Mouse (Mus musculus) limb, embryonic 15.5 days (tissue): ENCODE measurements around the gene Cd3eap. TPM values are rescaled to one million over a fixed set of nuclear protein-coding genes. Genes with fewer than 3 reads are reported as not detected.

Experiments
- ATAC-seq: fragments of 200-750 bp; cut with Nextera tagmentation; 2 replicates; pipeline ENCODE4 v1.8.0; 2017; ENCODE audit warnings: low read depth, moderate TSS enrichment; ENCODE audit not compliant: insufficient number of reproducible peaks, low FRiP score, low TSS enrichment
- H3K27ac ChIP-seq: fragments of 300-500 bp; sonication (generic); 2 replicates; pipeline ENCODE4 v1.5.1; 2015; ENCODE audit warnings: moderate library complexity, mild to moderate bottlenecking, inconsistent platforms
- H3K27me3 ChIP-seq: fragments of 300-500 bp; sonication (generic); 2 replicates; pipeline ENCODE4 v1.6.1; 2015; ENCODE audit warnings: inconsistent platforms
- H3K36me3 ChIP-seq: fragments of 300-500 bp; sonication (generic); 2 replicates; pipeline ENCODE4 v1.6.1; 2015; ENCODE audit warnings: inconsistent platforms
- H3K4me1 ChIP-seq: fragments of 300-500 bp; sonication (generic); 2 replicates; pipeline ENCODE4 v1.6.1; 2015; ENCODE audit warnings: inconsistent platforms
- H3K4me2 ChIP-seq: fragments of 300-500 bp; sonication (generic); 2 replicates; pipeline ENCODE4 v1.6.1; 2015; ENCODE audit warnings: mild to moderate bottlenecking, inconsistent platforms
- H3K4me3 ChIP-seq: fragments of 300-500 bp; sonication (generic); 2 replicates; pipeline ENCODE4 v1.5.1; 2015; ENCODE audit warnings: mild to moderate bottlenecking, inconsistent platforms
- H3K9ac ChIP-seq: fragments of 300-500 bp; sonication (generic); 2 replicates; pipeline ENCODE4 v1.6.1; 2015; ENCODE audit warnings: inconsistent platforms
- H3K9me3 ChIP-seq: fragments of 300-500 bp; sonication (generic); 2 replicates; pipeline ENCODE4 v1.6.1; 2016; ENCODE audit warnings: inconsistent platforms
- WGBS: fragments of 180-500 bp; shearing (Covaris S2); methylation state at CpG from one replicate; pipeline ENCODE4 v1.1.7; 2015; 5-methylcytosine and 5-hydroxymethylcytosine counted together
- polyA plus RNA-seq: library from polyadenylated mRNA; unstranded; fragments of >200 nt; fragmentation: Nextera tagmentation; extraction: Ambion mirVana; gene quantifications from 2 replicates; pipeline ENCODE4 v1.2.1, GENCODE M21; 2015

Gene Cd3eap
- polyA plus RNA-seq, 1 experiment from 2014 or later: 34.2 TPM

DNA sequence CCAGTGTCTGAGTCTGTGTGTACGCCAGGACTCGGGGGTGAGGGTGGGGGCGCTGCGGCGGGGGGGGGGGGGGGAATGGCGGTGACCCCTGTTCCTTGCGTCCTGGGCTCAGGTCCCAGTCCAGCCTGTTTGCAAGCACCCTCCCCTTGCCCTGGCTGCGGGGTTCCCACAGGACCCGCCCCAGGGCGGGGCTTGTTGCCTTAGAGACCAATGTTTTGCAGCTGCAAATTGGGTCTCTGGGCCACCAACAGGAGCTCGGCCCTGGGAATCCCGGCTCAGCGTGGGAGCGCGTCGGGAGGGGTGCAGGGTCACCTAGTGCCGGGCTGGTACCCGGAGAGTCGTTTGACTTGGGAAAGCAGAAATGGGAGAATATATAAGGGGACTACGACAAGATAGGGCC, 32.9 kb downstream of the Cd3eap start:
- H3K27me3 ChIP-seq: peaks cover 4% of the 10 kb centered on the region; the same call in 1 of the 2 replicates
- under 1% methylated on average over 19 of the region's 20 CpGs for WGBS

DNA sequence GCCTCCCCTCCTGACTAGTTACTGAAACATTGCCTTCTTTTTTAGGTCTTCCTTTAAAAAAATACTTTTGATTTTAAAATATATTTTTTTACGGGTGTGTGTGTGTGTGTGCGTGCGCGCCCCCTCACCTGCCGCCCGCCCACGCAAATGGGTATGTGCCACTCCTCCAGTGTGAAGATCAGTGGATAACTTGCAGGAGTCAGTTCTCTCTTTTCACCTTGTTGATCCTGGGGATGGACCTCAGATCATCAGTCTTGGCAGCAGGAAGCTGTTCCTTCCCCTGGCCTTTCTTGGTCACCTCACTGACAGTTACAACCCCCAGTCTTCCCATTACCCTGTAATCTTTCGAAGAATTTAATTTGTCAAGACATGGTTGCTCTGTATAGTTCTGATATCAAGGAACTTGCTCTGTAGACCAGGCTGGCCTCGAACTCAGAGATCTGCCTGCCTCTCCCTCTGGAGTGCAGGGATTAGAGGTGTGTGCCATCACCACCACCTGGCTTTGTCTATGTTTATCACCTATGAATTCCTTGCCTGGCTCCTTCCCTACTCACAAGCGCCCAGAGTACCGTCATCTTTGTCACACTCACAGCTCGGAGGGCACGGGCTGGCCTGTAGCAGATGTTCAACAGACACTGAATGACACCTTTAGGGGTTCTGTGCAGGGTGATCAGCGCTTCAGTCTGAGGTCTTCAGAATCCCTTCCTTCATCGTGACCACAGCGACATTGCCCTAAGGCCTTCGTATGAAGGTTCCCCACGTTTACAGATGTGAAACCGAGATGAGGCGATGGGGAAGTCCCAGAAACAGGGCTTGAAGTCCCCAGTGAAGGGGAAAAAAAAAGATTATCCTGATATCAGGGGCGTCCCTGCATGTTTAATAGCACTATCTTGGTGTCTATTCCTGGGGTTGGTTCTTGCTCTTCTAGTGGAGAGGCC, 33.8 kb downstream of the Cd3eap start:
- 68% methylated on average over 21 of the region's 21 CpGs for WGBS
- H3K4me2 ChIP-seq: no peak overlapping the region; the same call in 1 of the 2 replicates
- no peaks in the 10 kb centered on the region for H3K9me3 ChIP-seq
- H3K27ac ChIP-seq: no peak overlapping the region
- no peak overlapping the region for H3K4me3 ChIP-seq
- no peak for ATAC-seq
- no peaks in the 10 kb centered on the region for H3K36me3 ChIP-seq
- H3K4me1 ChIP-seq: peaks cover 23% of the 10 kb centered on the region
- H3K9ac ChIP-seq: no peak overlapping the region
- peaks cover 4% of the 10 kb centered on the region; the same call in 1 of the 2 replicates for H3K27me3 ChIP-seq

More for the DNA sequence above, 32.9 kb downstream of the Cd3eap start:
- ATAC-seq: peak; percentile 30; the same call in 1 of the 2 replicates
- Histone ChIP-seq H3K27ac (peak overlapping the region; percentile 82), H3K36me3 (no peaks in the 10 kb centered on the region), H3K4me3 (peak overlapping the region; percentile 42), H3K4me1 (peaks cover 23% of the 10 kb centered on the region), H3K9me3 (no peaks in the 10 kb centered on the region), H3K9ac (no peak overlapping the region), H3K4me2 (peak overlapping the region; percentile 64)

DNA sequence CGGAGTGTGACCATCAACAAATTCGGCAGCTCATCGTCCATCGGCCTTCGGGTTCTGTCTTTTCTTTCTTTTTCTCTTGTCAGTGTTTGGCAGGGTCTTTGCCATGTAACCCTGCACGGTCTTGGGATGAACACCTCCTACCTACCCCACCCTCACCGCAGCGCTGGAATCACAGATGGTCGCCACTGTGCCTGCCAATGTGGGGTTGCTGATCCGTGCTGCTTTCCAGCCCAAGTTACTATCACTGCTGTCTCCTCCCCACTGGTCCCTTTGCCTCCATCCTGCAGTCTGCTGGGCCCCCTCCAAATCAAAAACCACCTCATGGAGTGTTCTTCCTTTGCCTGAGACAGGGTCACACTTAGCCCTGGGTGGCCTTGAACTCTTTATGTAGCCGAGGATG, 35.1 kb downstream of the Cd3eap start:
- Histone ChIP-seq H3K9ac (no peak overlapping the region), H3K4me2 (no peak overlapping the region), H3K4me3 (no peak overlapping the region), H3K36me3 (no peaks in the 10 kb centered on the region), H3K4me1 (peaks cover 33% of the 10 kb centered on the region), H3K27ac (no peak overlapping the region), H3K27me3 (peaks cover 4% of the 10 kb centered on the region; the same call in 1 of the 2 replicates), H3K9me3 (no peaks in the 10 kb centered on the region)
- ATAC-seq: no peak
- WGBS: 81% methylated on average over 11 of the region's 11 CpGs

DNA sequence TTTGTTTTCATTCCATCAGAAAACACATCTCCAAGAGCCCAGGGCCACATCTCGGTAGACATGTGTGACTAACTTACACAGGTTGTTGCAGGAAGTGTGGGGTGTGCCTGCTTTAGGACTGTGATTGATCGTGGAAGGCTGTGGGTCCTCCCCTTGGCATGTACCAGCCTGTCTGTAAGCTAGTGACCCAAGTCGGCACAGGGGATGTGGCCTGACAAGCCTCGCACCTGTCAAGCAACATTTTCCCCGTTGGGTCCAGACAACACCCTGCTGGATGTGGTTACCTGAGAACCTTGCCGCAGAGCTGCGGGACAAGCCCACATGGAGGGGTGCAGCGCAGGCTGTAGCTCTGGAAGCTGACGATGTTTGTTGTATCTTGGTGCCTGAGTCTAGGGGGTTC, 36.8 kb downstream of the Cd3eap start:
- H3K4me3 ChIP-seq: no peak overlapping the region
- peak overlapping the region; percentile 48; the same call in 1 of the 2 replicates for H3K27ac ChIP-seq
- H3K4me2 ChIP-seq: no peak overlapping the region
- 38% methylated on average over 9 of the region's 9 CpGs for WGBS
- peaks cover 27% of the 10 kb centered on the region for H3K4me1 ChIP-seq
- no peak for ATAC-seq
- H3K36me3 ChIP-seq: no peaks in the 10 kb centered on the region
- no peak overlapping the region for H3K9ac ChIP-seq
- H3K9me3 ChIP-seq: no peaks in the 10 kb centered on the region
- H3K27me3 ChIP-seq: peaks cover 11% of the 10 kb centered on the region; the same call in 1 of the 2 replicates

DNA sequence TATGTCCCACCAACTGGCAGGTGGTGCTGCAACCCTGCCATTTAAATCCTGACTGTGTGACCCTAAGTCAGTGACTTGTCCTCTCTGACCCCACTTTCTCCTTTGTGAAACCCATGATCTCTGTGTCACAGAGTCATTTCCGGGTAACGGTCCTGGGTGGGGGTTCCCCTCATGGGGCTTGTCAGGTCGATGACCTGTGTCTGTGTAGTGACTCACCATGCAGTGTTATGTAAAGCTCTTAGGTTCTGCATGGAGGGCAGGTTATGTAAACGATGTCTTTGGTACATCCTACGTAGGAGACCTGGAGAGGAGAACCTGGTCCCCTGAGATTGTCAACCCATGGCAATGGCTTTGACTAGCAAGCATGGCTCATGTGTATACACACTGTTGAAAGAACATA, 37.8 kb downstream of the Cd3eap start:
- peaks cover 16% of the 10 kb centered on the region for H3K4me1 ChIP-seq
- H3K9me3 ChIP-seq: no peaks in the 10 kb centered on the region
- no peak overlapping the region for H3K9ac ChIP-seq
- H3K36me3 ChIP-seq: no peaks in the 10 kb centered on the region
- no peak for ATAC-seq
- H3K27me3 ChIP-seq: peaks cover 13% of the 10 kb centered on the region; the same call in 1 of the 2 replicates
- H3K27ac ChIP-seq: no peak overlapping the region
- H3K4me3 ChIP-seq: no peak overlapping the region
- H3K4me2 ChIP-seq: no peak overlapping the region
- 60% methylated on average over 5 of the region's 5 CpGs for WGBS

DNA sequence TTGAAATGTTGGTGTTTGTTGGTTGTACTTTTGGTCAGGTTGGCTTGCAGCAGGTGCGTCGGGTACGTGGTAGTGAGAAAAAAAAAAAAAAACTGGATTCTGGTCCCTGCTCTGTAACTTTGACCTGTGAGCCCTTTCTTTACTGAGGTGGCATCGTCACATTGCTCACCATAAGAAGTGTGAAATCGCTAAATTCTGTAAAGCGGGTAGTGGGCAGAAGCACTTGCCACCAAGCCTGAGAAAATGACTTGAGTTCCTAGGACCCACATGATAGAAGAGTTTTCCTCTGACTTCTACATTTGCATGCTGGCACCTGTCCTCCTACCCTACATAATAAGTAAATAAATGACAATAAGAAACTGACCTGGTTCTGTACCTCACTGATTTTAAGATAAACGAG, 38.6 kb downstream of the Cd3eap start:
- peak overlapping the region; percentile 87; the same call in 1 of the 2 replicates for H3K4me2 ChIP-seq
- H3K36me3 ChIP-seq: no peaks in the 10 kb centered on the region
- H3K27me3 ChIP-seq: peaks cover 17% of the 10 kb centered on the region; the same call in 1 of the 2 replicates
- 45% methylated on average over 7 of the region's 7 CpGs for WGBS
- H3K27ac ChIP-seq: no peak overlapping the region
- no peak for ATAC-seq
- H3K9ac ChIP-seq: no peak overlapping the region
- peaks cover 10% of the 10 kb centered on the region for H3K4me1 ChIP-seq
- no peaks in the 10 kb centered on the region for H3K9me3 ChIP-seq
- no peak overlapping the region for H3K4me3 ChIP-seq

DNA sequence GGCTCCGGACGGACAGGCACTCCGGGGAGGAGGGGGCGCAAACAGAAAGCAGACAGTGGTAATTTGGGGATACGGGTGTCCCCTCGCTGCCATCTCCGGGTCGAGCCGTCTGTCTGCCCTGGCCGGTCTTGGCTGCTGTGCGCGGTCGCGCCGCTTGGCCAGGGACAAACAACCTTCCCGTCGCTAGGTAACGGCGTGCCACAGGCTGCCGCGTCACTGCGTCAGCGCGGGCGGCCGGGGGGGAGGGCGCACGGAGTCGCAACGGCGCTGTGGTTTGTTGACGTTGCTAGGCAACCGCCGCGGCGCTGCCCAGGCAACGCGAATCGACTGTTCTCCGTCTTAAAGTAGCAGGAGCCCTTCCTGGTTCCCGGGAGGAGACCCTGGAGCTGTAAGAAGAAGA, 39.4 kb downstream of the Cd3eap start:
- peak overlapping the region; percentile 28 for H3K9ac ChIP-seq
- H3K4me1 ChIP-seq: peaks cover 10% of the 10 kb centered on the region
- peak overlapping the region; percentile 87 for H3K4me2 ChIP-seq
- WGBS: under 1% methylated on average over 41 of the region's 41 CpGs
- peak overlapping the region; percentile 61 for H3K27ac ChIP-seq
- peaks cover 22% of the 10 kb centered on the region; the same call in 1 of the 2 replicates for H3K27me3 ChIP-seq
- H3K36me3 ChIP-seq: no peaks in the 10 kb centered on the region
- ATAC-seq: peak; percentile 89
- H3K4me3 ChIP-seq: peak overlapping the region; percentile 53
- no peaks in the 10 kb centered on the region for H3K9me3 ChIP-seq

DNA sequence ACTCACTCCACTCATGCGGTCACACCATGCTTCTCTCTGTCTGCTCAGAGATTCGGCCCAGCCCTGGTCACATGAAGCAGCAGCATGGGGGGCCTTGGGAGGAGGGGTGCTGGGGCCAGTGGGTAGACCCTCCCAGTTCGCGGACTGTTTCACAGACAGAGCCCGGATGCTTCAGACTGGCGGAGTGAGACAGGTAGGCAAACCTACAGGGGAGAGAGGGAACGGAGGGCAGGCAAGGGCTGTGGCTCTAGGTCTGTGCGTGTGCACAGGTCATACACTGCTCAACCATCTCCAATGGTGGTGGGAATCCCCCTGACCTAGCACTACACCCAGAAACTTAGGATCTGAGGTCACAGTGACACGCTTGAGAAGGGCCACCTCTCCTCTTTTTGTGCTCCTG, 39.8 kb downstream of the Cd3eap start:
- peak overlapping the region; percentile 61 for H3K27ac ChIP-seq
- H3K4me1 ChIP-seq: peaks cover 10% of the 10 kb centered on the region
- ATAC-seq: 0 out of 2 replicates have a peak, but pooled peaks have one; percentile 20
- H3K27me3 ChIP-seq: peaks cover 24% of the 10 kb centered on the region; the same call in 1 of the 2 replicates
- H3K9ac ChIP-seq: peak overlapping the region; percentile 28; the same call in 1 of the 2 replicates
- 16% methylated on average over 9 of the region's 9 CpGs for WGBS
- H3K9me3 ChIP-seq: no peaks in the 10 kb centered on the region
- no peaks in the 10 kb centered on the region for H3K36me3 ChIP-seq
- H3K4me2 ChIP-seq: peak overlapping the region; percentile 87
- H3K4me3 ChIP-seq: peak overlapping the region; percentile 53

DNA sequence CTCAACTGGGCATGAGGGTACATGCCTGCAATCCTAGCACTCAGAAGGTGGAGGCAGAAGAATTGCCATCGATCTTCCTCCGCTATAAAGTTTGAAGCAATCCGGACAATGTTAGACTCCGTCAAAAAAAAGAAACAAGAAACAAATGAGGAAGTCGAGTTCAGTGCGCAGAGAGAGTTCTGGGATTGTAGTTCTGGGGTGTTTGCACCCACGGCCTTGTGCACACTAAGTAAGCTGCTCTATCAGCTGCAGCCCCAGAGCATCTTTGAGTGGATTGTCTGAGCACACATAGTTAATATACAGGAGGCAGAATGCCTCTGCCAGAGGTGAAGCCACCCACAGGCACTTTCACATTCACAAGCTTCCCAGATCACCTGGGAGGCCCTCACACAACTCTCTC, 40.6 kb downstream of the Cd3eap start:
- Histone ChIP-seq H3K27ac (no peak overlapping the region), H3K9ac (no peak overlapping the region), H3K4me1 (peaks cover 10% of the 10 kb centered on the region), H3K4me3 (no peak overlapping the region), H3K36me3 (no peaks in the 10 kb centered on the region), H3K9me3 (no peaks in the 10 kb centered on the region), H3K4me2 (no peak overlapping the region), H3K27me3 (peaks cover 24% of the 10 kb centered on the region; the same call in 1 of the 2 replicates)
- ATAC-seq: no peak
- 75% methylated on average over 7 of the region's 7 CpGs for WGBS

DNA sequence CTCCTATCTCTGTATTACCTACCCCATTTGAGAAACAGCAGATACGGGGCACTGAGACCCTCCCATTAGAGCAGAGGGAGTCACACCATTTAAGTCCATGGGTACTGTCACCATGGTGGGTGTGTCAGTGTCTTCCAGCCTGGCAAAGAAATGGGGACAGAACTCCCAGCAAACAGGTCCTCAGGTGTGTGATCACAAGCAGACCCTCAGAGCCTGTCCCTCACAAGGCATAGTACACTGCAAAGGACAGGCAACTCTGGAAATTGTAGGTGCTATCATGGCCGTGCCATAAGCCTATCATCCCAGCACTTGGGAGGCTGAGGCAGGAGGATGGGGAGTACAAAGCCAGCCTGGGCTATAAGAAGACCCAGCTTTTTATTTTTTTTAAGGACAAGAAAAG, 41.1 kb downstream of the Cd3eap start:
- no peaks in the 10 kb centered on the region for H3K36me3 ChIP-seq
- no peaks in the 10 kb centered on the region for H3K9me3 ChIP-seq
- peaks cover 29% of the 10 kb centered on the region; the same call in 1 of the 2 replicates for H3K27me3 ChIP-seq
- no peak overlapping the region for H3K4me2 ChIP-seq
- H3K4me3 ChIP-seq: no peak overlapping the region
- no peak overlapping the region for H3K27ac ChIP-seq
- H3K9ac ChIP-seq: no peak overlapping the region
- ATAC-seq: no peak
- peaks cover 10% of the 10 kb centered on the region for H3K4me1 ChIP-seq
- WGBS: 61% methylated on average over 2 of the region's 2 CpGs

DNA sequence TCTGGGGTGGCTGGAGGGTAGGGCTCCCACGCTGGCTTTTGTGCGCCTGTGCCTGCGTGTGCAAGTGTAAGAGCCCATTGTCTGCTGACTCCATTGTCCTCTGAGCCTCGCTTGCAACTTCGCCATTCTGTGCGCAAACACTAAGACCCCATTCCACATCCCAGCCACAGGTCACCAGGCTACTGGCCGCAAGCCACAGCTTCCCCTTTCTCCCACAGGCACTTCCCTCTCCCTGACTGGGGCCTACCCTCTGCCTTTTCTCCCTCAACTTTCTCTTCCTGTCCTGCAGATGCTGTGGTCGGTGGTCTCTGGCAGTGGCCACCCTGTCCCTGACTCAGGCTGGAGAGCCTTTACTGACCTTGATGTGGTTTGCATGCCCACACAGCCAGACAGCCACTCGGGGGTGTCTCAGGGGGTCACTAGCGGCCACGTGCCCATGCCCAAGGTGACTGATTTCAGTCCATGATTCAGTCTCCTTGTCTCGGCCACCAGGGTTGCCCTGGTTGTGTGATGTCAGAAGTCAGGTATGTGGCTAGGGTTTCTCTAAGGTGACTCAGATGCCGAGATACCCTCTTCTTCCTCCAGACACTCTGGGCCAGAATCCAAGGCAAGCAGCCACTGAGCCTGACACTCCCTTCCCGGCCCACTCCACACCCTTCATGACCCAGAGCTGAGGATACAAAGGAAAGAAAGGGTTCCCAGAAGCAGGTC, 42.7 kb downstream of the Cd3eap start:
- 56% methylated on average over 14 of the region's 14 CpGs for WGBS
- H3K36me3 ChIP-seq: no peaks in the 10 kb centered on the region
- H3K9ac ChIP-seq: no peak overlapping the region
- ATAC-seq: no peak
- H3K27ac ChIP-seq: no peak overlapping the region
- H3K27me3 ChIP-seq: peaks cover 30% of the 10 kb centered on the region; the same call in 1 of the 2 replicates
- no peak overlapping the region for H3K4me2 ChIP-seq
- no peaks in the 10 kb centered on the region for H3K9me3 ChIP-seq
- H3K4me3 ChIP-seq: no peak overlapping the region
- peaks cover 10% of the 10 kb centered on the region for H3K4me1 ChIP-seq
